Mouse (Mus musculus): ENCODE data around the gene Slc25a38. TPM values are rescaled to one million over a fixed set of nuclear protein-coding genes. Genes with fewer than 3 reads are reported as not detected.

Slc25a38 gene
- polyA plus RNA-seq, 1 experiment from 2014 or later = 33.7 TPM

Other genes starting within 250 kb of the Slc25a38 start
- 60.7 and 67.0 TPM in 2 replicates for gene Wdr48, start 215.5 kb upstream of the Slc25a38 start, polyA plus RNA-seq (2014; fragmentation: Nextera tagmentation; extraction: Ambion mirVana)
- 19.3 and 25.7 TPM in 2 replicates for gene Gorasp1, start 172.8 kb upstream of the Slc25a38 start, polyA plus RNA-seq (2014; fragmentation: Nextera tagmentation; extraction: Ambion mirVana)
- 0.11 and 0.33 TPM in 2 replicates for gene Ttc21a, start 172.8 kb upstream of the Slc25a38 start, polyA plus RNA-seq (2014; fragmentation: Nextera tagmentation; extraction: Ambion mirVana)
- 1.5 and 1.6 TPM in 2 replicates for gene Csrnp1, start 125.7 kb upstream of the Slc25a38 start, polyA plus RNA-seq (2014; fragmentation: Nextera tagmentation; extraction: Ambion mirVana)
- gene Xirp1, start 86.8 kb upstream of the Slc25a38 start, polyA plus RNA-seq (2014; fragmentation: Nextera tagmentation; extraction: Ambion mirVana) = not detected in 2 replicates
- 3.7 and 3.9 TPM in 2 replicates for gene Cx3cr1, start 40.5 kb upstream of the Slc25a38 start, polyA plus RNA-seq (2014; fragmentation: Nextera tagmentation; extraction: Ambion mirVana)
- gene Ccr8, start 18.3 kb upstream of the Slc25a38 start, polyA plus RNA-seq (2014; fragmentation: Nextera tagmentation; extraction: Ambion mirVana) = not detected in 2 replicates
- gene Rpsa, start 17.3 kb downstream of the Slc25a38 start, polyA plus RNA-seq (2014; fragmentation: Nextera tagmentation; extraction: Ambion mirVana) = 1,443 and 1,598 TPM in 2 replicates
- 1.9 and 3.2 TPM in 2 replicates for gene Mobp, start 39.3 kb downstream of the Slc25a38 start, polyA plus RNA-seq (2014; fragmentation: Nextera tagmentation; extraction: Ambion mirVana)
- 0.28 and 0.86 TPM in 2 replicates for gene Myrip, start 191.1 kb downstream of the Slc25a38 start, polyA plus RNA-seq (2014; fragmentation: Nextera tagmentation; extraction: Ambion mirVana)